Mouse (Mus musculus) erythroid progenitor cell, adult 5-6 weeks (primary cell): ENCODE measurements at regions not wholly inside any gene's neighbourhood (a gene's known extent, or its start where the extent isn't known, plus 50 kb on each side); places are given as distances from the start of the nearest gene placed in this dataset.

Source experiments
- ATAC-seq: replicated peaks from 2 replicates; pipeline ENCODE4 v1.8.0; 2016; ENCODE audit warnings: moderate number of reproducible peaks, mild to moderate bottlenecking, moderate TSS enrichment, inconsistent platforms; ENCODE audit not compliant: poor library complexity, low FRiP score, severe bottlenecking

- ATAC-seq: no peak
Observed at GRCm38 (mm10) chr14:16944441-16944840, 125.5 kb upstream of the Rarb start.

DNA sequence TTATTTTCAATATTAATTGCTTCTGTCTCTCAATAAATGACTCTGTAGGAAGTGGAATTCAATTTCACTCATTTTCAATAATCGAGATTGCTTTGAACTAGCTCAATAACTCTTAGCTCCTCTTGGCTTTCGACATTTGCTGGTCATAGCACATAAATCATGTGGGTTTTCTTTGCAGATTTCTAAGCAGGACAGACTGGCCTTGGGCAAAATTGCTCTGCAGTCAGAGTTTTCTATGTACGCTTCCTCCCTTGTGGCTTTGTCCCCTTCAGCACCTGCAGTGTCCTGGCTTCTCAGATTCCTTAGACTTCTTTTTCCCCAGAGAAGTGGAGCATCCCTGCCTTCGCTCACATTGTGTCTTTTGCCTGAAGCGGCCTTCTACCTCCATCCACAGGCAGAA, 124.6 kb upstream of the Rarb start:
- ATAC-seq: no peak

DNA sequence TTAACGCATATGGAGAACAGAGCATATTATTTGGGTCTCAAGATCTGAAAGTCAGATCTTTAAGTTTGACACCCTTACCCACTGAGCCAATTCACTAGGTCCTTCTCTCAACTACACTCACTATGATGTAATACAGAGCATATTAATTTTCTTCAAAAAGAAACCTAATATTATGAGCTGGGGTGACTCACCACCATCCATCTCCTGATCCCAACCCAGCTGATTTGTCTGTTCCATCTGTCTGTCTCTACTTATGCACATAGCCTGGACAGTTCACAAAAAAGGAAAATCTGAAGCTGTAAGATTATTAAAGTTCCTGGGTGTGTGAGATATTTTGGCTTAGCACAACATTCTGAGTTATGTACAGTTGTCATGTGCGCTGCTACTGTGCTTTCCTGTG, 108.2 kb upstream of the Rarb start:
- no peak for ATAC-seq

DNA sequence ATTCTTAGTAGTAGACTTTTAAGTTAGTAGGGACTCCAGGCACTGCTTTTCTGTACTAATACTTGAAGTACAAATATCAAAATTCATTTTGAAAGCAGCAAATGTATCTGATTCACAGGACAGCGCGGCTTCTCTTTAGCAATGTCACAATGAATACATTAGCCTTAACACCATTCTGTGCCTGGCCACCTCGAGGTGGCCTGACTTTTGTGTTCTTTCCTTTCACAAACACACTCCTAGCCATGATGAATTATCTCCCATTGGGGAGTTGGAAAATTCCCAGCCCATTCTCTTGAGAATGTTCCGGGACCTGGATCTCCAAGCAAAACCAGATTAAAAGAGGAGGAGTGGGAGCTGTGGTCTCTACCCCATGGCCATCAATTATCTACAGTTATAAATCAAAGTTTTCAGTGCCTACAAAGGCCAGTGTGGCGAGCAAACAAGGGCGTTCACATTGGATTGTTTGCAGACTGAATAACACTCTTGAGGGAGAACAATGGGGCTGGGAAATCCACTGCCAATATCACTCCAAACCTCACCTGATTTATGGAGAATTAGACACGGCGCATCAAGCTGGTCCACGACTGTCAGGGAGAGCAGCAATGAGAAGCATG, 82.7 kb upstream of the Rarb start:
- ATAC-seq: no peak

- ATAC-seq: no peak
Observed at GRCm38 (mm10) chr14:16897747-16898544, 79.0 kb upstream of the Rarb start.

GRCm38 (mm10) chr14:16896974-16897373, 78.0 kb upstream of the Rarb start:
- no peak for ATAC-seq

DNA sequence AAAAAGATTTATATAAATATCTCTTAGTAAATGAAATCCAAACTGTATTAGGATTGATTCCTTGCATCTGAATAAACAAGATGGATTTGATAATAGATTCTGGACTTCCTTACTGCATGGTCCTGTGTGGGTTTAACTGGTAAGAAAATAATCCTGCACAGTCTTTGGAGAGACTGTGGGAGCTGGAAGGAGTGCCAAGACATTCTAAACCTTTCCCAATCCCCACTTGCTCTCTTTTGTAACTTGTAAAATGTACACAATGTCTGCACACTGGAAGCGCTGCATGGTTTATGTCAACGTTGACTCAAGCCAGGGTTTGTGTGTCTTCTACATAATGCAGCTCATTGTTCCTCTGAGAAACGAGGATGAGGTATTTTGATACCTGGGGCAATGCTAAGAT, 62.3 kb upstream of the Rarb start:
- ATAC-seq: no peak

DNA sequence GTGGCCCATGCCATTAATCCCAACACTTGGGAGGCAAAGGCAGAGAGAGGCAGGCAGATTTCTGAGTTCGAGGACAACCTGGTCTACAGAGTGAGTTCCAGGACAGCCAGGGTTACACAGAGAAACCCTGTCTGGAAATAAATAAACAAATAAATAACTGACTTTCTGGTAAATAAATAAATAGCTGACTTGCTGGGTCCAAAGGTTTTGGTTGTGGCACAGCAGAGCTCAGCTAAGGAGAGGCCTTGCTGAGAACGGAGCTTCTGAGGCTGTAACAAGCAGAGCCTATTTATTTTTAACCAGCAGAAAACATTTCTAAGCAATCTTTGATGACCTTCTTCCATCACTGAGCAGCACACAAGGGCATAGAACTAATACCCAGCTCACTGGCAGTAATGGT, 50.3 kb upstream of the Rarb start:
- ATAC-seq: no peak
